Mouse (Mus musculus) spleen, adult 10 weeks (tissue): ENCODE results near the gene Atp11c. TPM values are rescaled to one million over a fixed set of nuclear protein-coding genes. Genes with fewer than 3 reads are reported as not detected.

Experiments
- polyA plus RNA-seq: library from polyadenylated mRNA; stranded (reverse); fragments of 350-450 nt; fragmentation: Illumina TruSeq; extraction: RNeasy Lipid Tissue Mini Kit (QIAGEN cat#74804); gene quantifications from one replicate; pipeline ENCODE4 v1.2.3, GENCODE M21; 2015; ENCODE audit warnings: low replicate concordance; ENCODE audit not compliant: insufficient read depth

The Atp11c gene
- 36.9 TPM for polyA plus RNA-seq

GRCm38 (mm10) chrX:60592598-60592997, at the start of gene Atp11c:
TSS of gene Atp11c (minus strand) at chrX:60592698.

DNA sequence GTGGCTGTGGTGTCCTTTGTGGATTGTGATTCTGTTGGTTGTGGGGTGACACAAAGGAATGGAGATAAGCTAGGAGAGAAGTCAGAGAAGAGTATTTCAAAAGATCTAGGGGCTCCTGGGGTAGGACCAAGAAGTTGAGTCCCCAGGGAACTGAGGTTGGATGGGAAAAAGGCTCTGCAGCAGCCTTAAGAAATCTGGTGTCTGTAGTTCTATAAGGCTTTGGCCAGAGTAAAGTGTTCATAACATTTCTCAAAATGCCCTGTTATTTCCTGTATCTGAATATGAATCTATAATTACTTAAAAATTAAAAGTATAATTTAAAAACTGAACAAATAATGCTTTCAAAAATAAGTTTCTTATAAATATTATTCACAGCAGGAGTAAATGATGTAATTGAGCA, 53.3 kb downstream of the Atp11c start, which contains the start of gene Gm7073:
TSS of gene Gm7073 (minus strand) at position 101 of the 400 bp plus-strand sequence.

DNA sequence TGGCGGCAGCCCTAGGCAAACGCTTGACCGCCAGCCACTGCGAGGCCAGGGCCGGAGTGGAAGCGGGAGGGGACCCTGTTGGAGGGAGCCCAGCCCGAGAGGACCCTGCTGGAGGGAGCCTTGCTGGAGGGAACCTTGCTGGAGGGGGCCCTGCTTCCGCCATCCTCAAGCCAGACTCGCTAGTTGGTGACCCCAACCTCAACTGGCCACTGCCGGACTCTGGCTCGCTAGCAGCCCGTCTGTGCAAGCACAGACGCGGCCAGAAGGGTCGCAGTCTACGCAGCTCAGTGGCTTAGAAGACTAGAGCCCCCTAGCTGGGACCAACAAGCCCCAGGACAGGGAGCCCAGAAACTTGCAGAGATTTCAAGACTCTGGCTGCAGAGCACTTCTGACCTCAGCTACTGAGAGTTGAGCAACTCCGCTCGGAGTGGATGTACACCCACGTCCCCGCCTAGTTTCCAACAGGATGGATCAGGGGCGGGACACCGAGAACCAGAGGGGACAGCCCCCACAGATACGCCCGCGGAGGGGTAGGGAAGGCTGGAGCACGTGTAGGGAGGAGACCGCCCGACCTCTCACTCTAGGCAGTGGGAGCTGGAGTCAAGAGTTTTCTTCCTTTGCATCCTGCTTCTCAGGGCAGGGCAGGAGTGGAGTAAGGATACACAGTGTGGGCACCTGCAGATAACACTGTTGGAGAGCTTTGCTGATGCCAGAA, 413.6 kb downstream of the Atp11c start, which contains the start of gene Mcf2:
TSS of gene Mcf2 (minus strand) at position 346 of the 715 bp plus-strand sequence.

Other genes starting within 250 kb of the Atp11c start
- not detected for gene Gm7073, start 53.4 kb downstream of the Atp11c start, polyA plus RNA-seq